Mouse (Mus musculus): ENCODE data around the gene Slc16a6. TPM values are rescaled to one million over a fixed set of nuclear protein-coding genes. Genes with fewer than 3 reads are reported as not detected.
A peak's percentile ranks its signal among the peaks of the same experiment; 100 is the strongest.

Gene Slc16a6
- polyA plus RNA-seq, 1 experiment from 2014 or later, result 2.9 TPM

- no peak overlapping the region for H3K9ac ChIP-seq (ENCODE audit: low read length)
Measured at GRCm38 (mm10) chr11:109470921-109471861, 2.2 kb downstream of the Slc16a6 start.

GRCm38 (mm10) chr11:109470170-109470569 is 3.2 kb downstream of the Slc16a6 start:
- Histone ChIP-seq H3K4me3 (ENCODE audit: low read depth, low read length) (no peak overlapping the region), H3K4me1 (ENCODE audit: control insufficient read depth, insufficient read depth, low read length) (0 out of 2 replicates have a peak, but pooled peaks cover 2% of the 10 kb centered on the region), H3K4me2 (ENCODE audit: low read depth, severe bottlenecking) (no peak overlapping the region), H3K9me3 (ENCODE audit: control insufficient read depth, low read length) (no peaks in the 10 kb centered on the region), H3K36me3 (ENCODE audit: control insufficient read depth, insufficient read depth, low read length) (no peaks in the 10 kb centered on the region), H3K27ac (replicated peaks; ENCODE audit: low read depth, low read length) (no peak overlapping the region), H3K27me3 (ENCODE audit: control insufficient read depth, insufficient read depth, low read length) (peaks cover 4% of the 10 kb centered on the region; the same call in 1 of the 2 replicates), H3K9ac (ENCODE audit: low read length) (no peak overlapping the region)
- 53% methylated on average over 9 of the region's 9 CpGs for WGBS
- DNase-seq (ENCODE audit: low spot score), result no peak
- ATAC-seq (ENCODE audit: insufficient number of reproducible peaks, low FRiP score, low TSS enrichment, low read depth), result no peak

More at GRCm38 (mm10) chr11:109470921-109471861, 2.2 kb downstream of the Slc16a6 start:
- Histone ChIP-seq H3K36me3 (ENCODE audit: control insufficient read depth, insufficient read depth, low read length) (no peaks in the 10 kb centered on the region), H3K27me3 (ENCODE audit: control insufficient read depth, insufficient read depth, low read length) (peaks cover 4% of the 10 kb centered on the region; the same call in 1 of the 2 replicates), H3K4me1 (ENCODE audit: control insufficient read depth, insufficient read depth, low read length) (0 out of 2 replicates have a peak, but pooled peaks cover 2% of the 10 kb centered on the region), H3K4me2 (ENCODE audit: low read depth, severe bottlenecking) (peak overlapping the region; percentile 93), H3K27ac (replicated peaks; ENCODE audit: low read depth, low read length) (no peak overlapping the region), H3K9me3 (ENCODE audit: control insufficient read depth, low read length) (no peaks in the 10 kb centered on the region), H3K4me3 (ENCODE audit: low read depth, low read length) (no peak overlapping the region; the same call in 1 of the 2 replicates)
- ATAC-seq (ENCODE audit: insufficient number of reproducible peaks, low FRiP score, low TSS enrichment, low read depth) (no peak), DNase-seq (ENCODE audit: low spot score) (no peak)
- WGBS, result 26% methylated on average over 15 of the region's 15 CpGs

- Histone ChIP-seq H3K36me3 (ENCODE audit: control insufficient read depth, insufficient read depth, low read length) (peaks cover 2% of the 10 kb centered on the region; the same call in 1 of the 2 replicates), H3K27me3 (ENCODE audit: control insufficient read depth, insufficient read depth, low read length) (peaks cover 4% of the 10 kb centered on the region; the same call in 1 of the 2 replicates), H3K9me3 (ENCODE audit: control insufficient read depth, low read length) (no peaks in the 10 kb centered on the region), H3K27ac (replicated peaks; ENCODE audit: low read depth, low read length) (no peak overlapping the region), H3K4me3 (ENCODE audit: low read depth, low read length) (no peak overlapping the region), H3K9ac (ENCODE audit: low read length) (no peak overlapping the region), H3K4me1 (ENCODE audit: control insufficient read depth, insufficient read depth, low read length) (0 out of 2 replicates have a peak, but pooled peaks cover 2% of the 10 kb centered on the region), H3K4me2 (ENCODE audit: low read depth, severe bottlenecking) (no peak overlapping the region)
- DNase-seq (ENCODE audit: low spot score) (no peak), ATAC-seq (ENCODE audit: insufficient number of reproducible peaks, low FRiP score, low TSS enrichment, low read depth) (no peak)
- WGBS, result 93% methylated on average over 5 of the region's 5 CpGs
Measured at GRCm38 (mm10) chr11:109468133-109468532, 5.3 kb downstream of the Slc16a6 start.

GRCm38 (mm10) chr11:109466987-109467386 is 6.4 kb downstream of the Slc16a6 start:
- peaks cover 4% of the 10 kb centered on the region; the same call in 1 of the 2 replicates for H3K27me3 ChIP-seq (ENCODE audit: control insufficient read depth, insufficient read depth, low read length)

GRCm38 (mm10) chr11:109465068-109465467 is 8.3 kb downstream of the Slc16a6 start:
- Histone ChIP-seq H3K4me2 (ENCODE audit: low read depth, severe bottlenecking) (no peak overlapping the region), H3K27ac (replicated peaks; ENCODE audit: low read depth, low read length) (no peak overlapping the region), H3K36me3 (ENCODE audit: control insufficient read depth, insufficient read depth, low read length) (peaks cover 4% of the 10 kb centered on the region; the same call in 1 of the 2 replicates), H3K9me3 (ENCODE audit: control insufficient read depth, low read length) (no peaks in the 10 kb centered on the region), H3K4me3 (ENCODE audit: low read depth, low read length) (no peak overlapping the region), H3K9ac (ENCODE audit: low read length) (no peak overlapping the region), H3K27me3 (ENCODE audit: control insufficient read depth, insufficient read depth, low read length) (no peaks in the 10 kb centered on the region), H3K4me1 (ENCODE audit: control insufficient read depth, insufficient read depth, low read length) (no peaks in the 10 kb centered on the region)
- ATAC-seq (ENCODE audit: insufficient number of reproducible peaks, low FRiP score, low TSS enrichment, low read depth), result no peak
- no peak for DNase-seq (ENCODE audit: low spot score)
- WGBS, result 94% methylated on average over 4 of the region's 4 CpGs

More at GRCm38 (mm10) chr11:109466987-109467386, 6.4 kb downstream of the Slc16a6 start:
- no peak overlapping the region for H3K4me2 ChIP-seq (ENCODE audit: low read depth, severe bottlenecking)
- no peak overlapping the region for H3K4me3 ChIP-seq (ENCODE audit: low read depth, low read length)
- ATAC-seq (ENCODE audit: insufficient number of reproducible peaks, low FRiP score, low TSS enrichment, low read depth) (no peak), DNase-seq (ENCODE audit: low spot score) (no peak)
- H3K9me3 ChIP-seq (ENCODE audit: control insufficient read depth, low read length), result no peaks in the 10 kb centered on the region
- H3K4me1 ChIP-seq (ENCODE audit: control insufficient read depth, insufficient read depth, low read length), result 0 out of 2 replicates have a peak, but pooled peaks cover 2% of the 10 kb centered on the region
- whole genome bisulfite sequencing, result 58% methylated on average over 8 of the region's 8 CpGs
- peaks cover 4% of the 10 kb centered on the region; the same call in 1 of the 2 replicates for H3K36me3 ChIP-seq (ENCODE audit: control insufficient read depth, insufficient read depth, low read length)
- no peak overlapping the region for H3K27ac ChIP-seq (replicated peaks; ENCODE audit: low read depth, low read length)
- H3K9ac ChIP-seq (ENCODE audit: low read length), result no peak overlapping the region

- Histone ChIP-seq H3K4me3 (ENCODE audit: low read depth, low read length) (no peak overlapping the region), H3K27ac (replicated peaks; ENCODE audit: low read depth, low read length) (no peak overlapping the region), H3K27me3 (ENCODE audit: control insufficient read depth, insufficient read depth, low read length) (no peaks in the 10 kb centered on the region), H3K36me3 (ENCODE audit: control insufficient read depth, insufficient read depth, low read length) (peaks cover 4% of the 10 kb centered on the region; the same call in 1 of the 2 replicates), H3K4me2 (ENCODE audit: low read depth, severe bottlenecking) (no peak overlapping the region), H3K4me1 (ENCODE audit: control insufficient read depth, insufficient read depth, low read length) (no peaks in the 10 kb centered on the region), H3K9ac (ENCODE audit: low read length) (no peak overlapping the region), H3K9me3 (ENCODE audit: control insufficient read depth, low read length) (no peaks in the 10 kb centered on the region)
- 86% methylated on average over 5 of the region's 5 CpGs for WGBS
- DNase-seq (ENCODE audit: low spot score) (no peak), ATAC-seq (ENCODE audit: insufficient number of reproducible peaks, low FRiP score, low TSS enrichment, low read depth) (no peak)
Measured at GRCm38 (mm10) chr11:109460586-109460985, 12.8 kb downstream of the Slc16a6 start.

GRCm38 (mm10) chr11:109458165-109458564 is 15.2 kb downstream of the Slc16a6 start:
- H3K4me2 ChIP-seq (ENCODE audit: low read depth, severe bottlenecking), result no peak overlapping the region
- WGBS, result 95% methylated on average over 11 of the region's 11 CpGs
- 0 out of 2 replicates have a peak, but pooled peaks cover 2% of the 10 kb centered on the region for H3K36me3 ChIP-seq (ENCODE audit: control insufficient read depth, insufficient read depth, low read length)
- H3K4me3 ChIP-seq (ENCODE audit: low read depth, low read length), result no peak overlapping the region
- no peak overlapping the region for H3K9ac ChIP-seq (ENCODE audit: low read length)
- H3K4me1 ChIP-seq (ENCODE audit: control insufficient read depth, insufficient read depth, low read length), result no peaks in the 10 kb centered on the region
- no peaks in the 10 kb centered on the region for H3K27me3 ChIP-seq (ENCODE audit: control insufficient read depth, insufficient read depth, low read length)
- H3K9me3 ChIP-seq (ENCODE audit: control insufficient read depth, low read length), result no peaks in the 10 kb centered on the region
- H3K27ac ChIP-seq (replicated peaks; ENCODE audit: low read depth, low read length), result no peak overlapping the region
- DNase-seq (ENCODE audit: low spot score) (no peak), ATAC-seq (ENCODE audit: insufficient number of reproducible peaks, low FRiP score, low TSS enrichment, low read depth) (no peak)

- 0 out of 2 replicates have a peak, but pooled peaks cover 3% of the 10 kb centered on the region for H3K36me3 ChIP-seq (ENCODE audit: control insufficient read depth, insufficient read depth, low read length)
- no peaks in the 10 kb centered on the region for H3K4me1 ChIP-seq (ENCODE audit: control insufficient read depth, insufficient read depth, low read length)
- no peaks in the 10 kb centered on the region for H3K27me3 ChIP-seq (ENCODE audit: control insufficient read depth, insufficient read depth, low read length)
- no peak overlapping the region for H3K4me2 ChIP-seq (ENCODE audit: low read depth, severe bottlenecking)
- H3K9me3 ChIP-seq (ENCODE audit: control insufficient read depth, low read length), result no peaks in the 10 kb centered on the region
- DNase-seq (ENCODE audit: low spot score) (no peak), ATAC-seq (ENCODE audit: insufficient number of reproducible peaks, low FRiP score, low TSS enrichment, low read depth) (no peak)
- H3K9ac ChIP-seq (ENCODE audit: low read length), result no peak overlapping the region
- WGBS, result 92% methylated on average over 5 of the region's 5 CpGs
- H3K4me3 ChIP-seq (ENCODE audit: low read depth, low read length), result no peak overlapping the region
- H3K27ac ChIP-seq (replicated peaks; ENCODE audit: low read depth, low read length), result no peak overlapping the region
Measured at GRCm38 (mm10) chr11:109456261-109456660, 17.1 kb downstream of the Slc16a6 start.
